Mouse (Mus musculus): ENCODE measurements around the gene Myo10. TPM values are rescaled to one million over a fixed set of nuclear protein-coding genes. Genes with fewer than 3 reads are reported as not detected.

The Myo10 gene
- polyA plus RNA-seq, 1 experiment, result 8.2 TPM

DNA sequence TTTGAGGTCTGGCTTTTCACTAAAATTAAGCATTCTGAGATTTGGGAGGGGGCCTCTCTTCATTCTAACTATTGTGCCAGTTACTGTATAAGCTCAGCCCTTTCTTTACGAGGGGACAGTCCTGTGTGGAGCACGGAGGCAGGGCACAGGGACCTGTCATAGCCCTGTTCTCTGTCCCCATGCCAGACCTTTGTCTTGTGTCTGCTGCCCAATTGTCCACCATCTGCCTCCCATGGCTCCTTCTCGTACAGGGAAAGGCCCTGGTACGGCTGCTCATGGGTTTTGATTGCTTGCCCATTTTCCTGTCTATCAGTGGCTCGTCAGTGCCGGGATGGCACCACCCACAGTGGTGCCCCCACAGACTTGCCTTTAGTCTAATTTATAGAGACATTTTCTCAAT, 74.3 kb downstream of the Myo10 start:
- no peaks in the 10 kb centered on the region for H3K9me3 ChIP-seq
- peaks cover 36% of the 10 kb centered on the region for H3K36me3 ChIP-seq (replicated peaks; ENCODE audit: low read length)
- H3K27me3 ChIP-seq (replicated peaks), result no peaks in the 10 kb centered on the region
- TF ChIP-seq GATA1 (IDR thresholded peaks at IDR 0.05; ENCODE audit: borderline replicate concordance, low read length) (no peak), FLI1 (IDR thresholded peaks at IDR 0.05; ENCODE audit: low read length) (no peak)
- no peak overlapping the region for H3K4me3 ChIP-seq (replicated peaks)
- H3K4me1 ChIP-seq, result peaks cover 46% of the 10 kb centered on the region

DNA sequence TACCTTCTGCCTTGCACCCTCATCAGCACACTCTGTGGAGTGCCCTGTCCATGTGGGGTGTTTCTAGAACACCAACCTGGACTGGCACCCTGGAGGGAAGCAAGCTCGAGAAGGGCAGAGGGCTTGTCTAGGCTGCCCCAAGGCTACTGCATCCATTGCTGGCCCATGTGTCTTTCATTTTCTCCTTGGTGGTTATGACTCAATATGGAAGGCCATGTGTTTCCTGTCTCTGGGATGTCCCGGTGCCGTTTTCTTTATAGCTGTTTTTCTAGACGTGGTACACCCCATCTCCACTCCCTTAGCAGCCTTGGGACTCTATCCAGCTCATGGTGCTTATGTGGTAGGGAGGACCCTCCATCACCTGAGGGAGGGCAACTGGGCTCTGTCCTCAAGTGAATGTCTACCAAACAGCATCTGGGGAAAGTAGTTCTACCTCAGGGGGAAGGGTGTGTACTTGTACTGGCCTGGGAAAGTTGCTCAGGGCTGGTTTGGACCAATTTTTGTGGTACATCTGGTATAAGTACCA, 76.8 kb downstream of the Myo10 start:
- H3K4me3 ChIP-seq (replicated peaks), result peak overlapping the region; percentile 38
- H3K4me1 ChIP-seq, result peaks cover 33% of the 10 kb centered on the region
- no peaks in the 10 kb centered on the region for H3K27me3 ChIP-seq (replicated peaks)
- TF ChIP-seq FLI1 (IDR thresholded peaks at IDR 0.05; ENCODE audit: low read length), result no peak
- TF ChIP-seq GATA1 (IDR thresholded peaks at IDR 0.05; ENCODE audit: borderline replicate concordance, low read length), result no peak
- H3K36me3 ChIP-seq (replicated peaks; ENCODE audit: low read length), result peaks cover 38% of the 10 kb centered on the region
- no peaks in the 10 kb centered on the region; the same call in 1 of the 2 replicates for H3K9me3 ChIP-seq

DNA sequence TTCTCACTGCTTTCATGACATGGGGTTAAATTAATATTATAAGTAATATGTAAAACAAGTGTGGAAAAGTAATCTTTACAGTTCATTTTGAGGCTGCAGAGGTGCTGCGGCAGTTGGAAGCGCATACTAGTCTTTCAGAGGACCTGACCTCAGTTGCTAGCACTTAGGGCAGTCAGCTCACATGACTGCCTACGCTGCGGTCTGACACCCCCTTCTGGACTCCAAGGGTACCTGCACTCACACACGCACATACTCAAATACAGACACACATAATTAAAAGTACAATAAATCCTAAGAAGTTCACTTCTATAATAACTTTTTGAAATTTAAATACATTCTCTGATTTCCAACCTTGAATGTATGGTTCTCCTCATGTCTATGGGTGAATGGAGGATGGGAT, 80.3 kb downstream of the Myo10 start:
- no peaks in the 10 kb centered on the region; the same call in 1 of the 2 replicates for H3K9me3 ChIP-seq
- peaks cover 65% of the 10 kb centered on the region for H3K36me3 ChIP-seq (replicated peaks; ENCODE audit: low read length)
- H3K27me3 ChIP-seq (replicated peaks), result no peaks in the 10 kb centered on the region
- TF ChIP-seq FLI1 (IDR thresholded peaks at IDR 0.05; ENCODE audit: low read length), result no peak
- no peak overlapping the region for H3K4me3 ChIP-seq (replicated peaks)
- H3K4me1 ChIP-seq, result peaks cover 31% of the 10 kb centered on the region

DNA sequence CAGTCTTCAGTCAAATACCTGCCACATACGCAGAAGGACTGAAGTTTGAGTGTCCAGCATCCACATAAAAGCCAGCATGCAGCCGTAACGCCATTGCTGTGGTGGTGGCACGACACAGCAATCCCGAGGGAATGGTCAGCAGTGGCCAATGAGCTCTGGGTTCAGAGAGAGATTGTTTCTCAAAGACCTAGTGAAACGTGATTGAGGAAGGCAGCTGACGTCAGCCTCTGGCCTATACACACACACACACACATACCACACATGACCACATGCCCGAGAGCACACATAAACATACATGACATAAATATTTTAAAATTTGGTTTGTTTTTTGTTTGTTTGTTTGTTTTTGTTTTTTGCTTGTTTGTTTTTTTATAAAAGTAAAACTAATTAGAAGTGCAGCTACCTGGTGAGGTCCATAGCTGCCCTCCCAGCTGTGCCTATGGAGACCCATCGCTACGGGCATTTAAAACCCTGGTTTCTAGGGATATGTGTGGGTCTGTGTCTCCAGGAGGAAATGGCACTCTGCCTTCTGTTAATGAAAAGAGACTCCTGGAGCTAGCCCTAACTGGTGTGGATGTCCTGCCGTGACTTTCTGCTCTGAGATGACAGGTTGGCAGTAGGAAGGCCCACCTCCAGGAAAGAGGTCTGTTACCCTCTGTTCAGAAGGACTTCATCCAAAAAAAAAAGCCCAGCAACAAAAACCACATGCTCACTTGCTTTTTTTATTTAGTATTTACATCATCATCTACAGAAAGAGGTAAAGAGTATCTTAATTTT, 82.7 kb downstream of the Myo10 start:
- no peak for TF ChIP-seq FLI1 (IDR thresholded peaks at IDR 0.05; ENCODE audit: low read length)
- TF ChIP-seq GATA1 (IDR thresholded peaks at IDR 0.05; ENCODE audit: borderline replicate concordance, low read length), result no peak
- Histone ChIP-seq H3K4me3 (replicated peaks) (no peak overlapping the region), H3K9me3 (no peaks in the 10 kb centered on the region; the same call in 1 of the 2 replicates), H3K27me3 (replicated peaks) (no peaks in the 10 kb centered on the region), H3K4me1 (peaks cover 23% of the 10 kb centered on the region), H3K36me3 (replicated peaks; ENCODE audit: low read length) (peaks cover 86% of the 10 kb centered on the region)

DNA sequence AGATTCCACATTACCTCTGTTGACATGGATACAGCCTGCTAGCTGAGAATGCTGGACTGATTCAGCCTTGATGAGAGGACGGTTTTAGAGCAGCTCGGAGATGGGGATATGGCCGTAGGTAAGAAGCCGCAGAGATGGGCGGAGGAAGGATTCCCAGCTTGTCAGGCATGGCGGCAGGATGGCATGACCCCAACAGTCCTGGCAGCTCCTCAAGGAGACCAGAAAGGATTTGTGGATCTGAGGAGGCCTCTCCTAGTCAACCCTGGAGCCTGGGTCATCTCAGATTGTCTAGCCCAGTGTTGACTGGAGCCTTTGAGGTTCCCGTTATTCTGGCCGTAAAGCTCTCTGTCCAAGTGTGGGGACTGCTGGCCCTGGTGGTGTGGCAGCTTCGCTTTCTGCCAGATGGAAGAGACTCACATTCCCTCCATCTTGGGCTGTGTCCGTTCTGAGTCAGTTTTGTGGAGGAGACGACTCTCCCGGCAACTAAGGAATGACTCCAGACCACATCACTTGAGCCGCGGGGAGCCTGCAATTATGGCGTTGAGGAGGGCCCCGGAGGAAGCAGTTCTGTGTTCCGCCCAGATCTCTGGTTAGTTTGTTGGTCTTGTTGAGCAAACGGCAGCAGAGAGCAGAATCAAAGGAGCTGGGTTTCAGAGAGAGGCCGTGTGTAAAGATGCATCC, 84.7 kb downstream of the Myo10 start:
- peaks cover 78% of the 10 kb centered on the region for H3K36me3 ChIP-seq (replicated peaks; ENCODE audit: low read length)
- no peak overlapping the region for H3K4me3 ChIP-seq (replicated peaks)
- no peaks in the 10 kb centered on the region; the same call in 1 of the 2 replicates for H3K9me3 ChIP-seq
- TF ChIP-seq FLI1 (IDR thresholded peaks at IDR 0.05; ENCODE audit: low read length), result no peak
- no peak for TF ChIP-seq GATA1 (IDR thresholded peaks at IDR 0.05; ENCODE audit: borderline replicate concordance, low read length)
- H3K27me3 ChIP-seq (replicated peaks), result no peaks in the 10 kb centered on the region
- H3K4me1 ChIP-seq, result peaks cover 29% of the 10 kb centered on the region

DNA sequence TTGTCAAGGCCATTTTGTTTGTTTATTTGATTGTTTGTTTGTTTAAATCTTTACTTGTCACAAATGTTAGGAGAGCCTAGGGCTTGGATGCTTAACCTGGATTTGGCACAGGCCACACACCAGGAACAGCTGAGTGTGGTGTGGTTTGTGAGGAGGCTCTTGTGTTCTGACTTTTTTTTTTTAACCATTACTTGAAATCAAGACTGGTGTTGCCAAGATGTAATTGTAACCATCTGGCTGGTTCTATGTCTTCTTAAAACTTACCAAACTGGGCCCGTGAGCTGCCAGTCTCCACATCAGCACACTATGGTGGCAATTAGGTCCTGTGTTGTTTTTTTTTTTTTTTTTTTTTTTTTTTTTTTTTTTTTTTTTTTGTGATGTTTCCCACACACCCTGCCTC, 85.6 kb downstream of the Myo10 start:
- no peak overlapping the region for H3K4me3 ChIP-seq (replicated peaks)
- H3K9me3 ChIP-seq, result no peaks in the 10 kb centered on the region
- H3K4me1 ChIP-seq, result peaks cover 34% of the 10 kb centered on the region
- no peaks in the 10 kb centered on the region for H3K27me3 ChIP-seq (replicated peaks)
- no peak for TF ChIP-seq GATA1 (IDR thresholded peaks at IDR 0.05; ENCODE audit: borderline replicate concordance, low read length)
- TF ChIP-seq FLI1 (IDR thresholded peaks at IDR 0.05; ENCODE audit: low read length), result no peak
- peaks cover 73% of the 10 kb centered on the region for H3K36me3 ChIP-seq (replicated peaks; ENCODE audit: low read length)

DNA sequence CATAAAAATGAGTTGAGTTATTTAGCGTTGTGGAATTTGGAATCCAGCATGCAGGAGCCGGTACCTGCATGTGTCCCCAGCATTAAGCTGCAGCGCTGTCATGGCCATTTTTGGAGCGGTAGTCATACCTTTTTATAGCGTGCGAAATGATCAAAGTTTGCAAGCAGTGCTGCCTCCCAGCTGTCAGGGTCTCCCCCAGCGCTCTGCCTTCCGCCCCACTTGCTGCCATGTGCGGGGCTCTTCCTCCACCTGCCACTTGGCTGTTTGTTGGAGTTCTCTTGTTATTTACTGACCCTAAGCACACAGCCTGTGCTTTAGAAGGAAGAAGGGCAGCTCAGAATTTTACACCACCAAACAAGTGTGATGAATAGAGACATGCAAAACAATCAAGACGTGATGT, 88.6 kb downstream of the Myo10 start:
- Histone ChIP-seq H3K36me3 (replicated peaks; ENCODE audit: low read length) (peaks cover 74% of the 10 kb centered on the region), H3K4me1 (peaks cover 44% of the 10 kb centered on the region), H3K4me3 (replicated peaks) (no peak overlapping the region), H3K9me3 (no peaks in the 10 kb centered on the region), H3K27me3 (replicated peaks) (no peaks in the 10 kb centered on the region)
- TF ChIP-seq GATA1 (IDR thresholded peaks at IDR 0.05; ENCODE audit: borderline replicate concordance, low read length) (no peak), FLI1 (IDR thresholded peaks at IDR 0.05; ENCODE audit: low read length) (no peak)

DNA sequence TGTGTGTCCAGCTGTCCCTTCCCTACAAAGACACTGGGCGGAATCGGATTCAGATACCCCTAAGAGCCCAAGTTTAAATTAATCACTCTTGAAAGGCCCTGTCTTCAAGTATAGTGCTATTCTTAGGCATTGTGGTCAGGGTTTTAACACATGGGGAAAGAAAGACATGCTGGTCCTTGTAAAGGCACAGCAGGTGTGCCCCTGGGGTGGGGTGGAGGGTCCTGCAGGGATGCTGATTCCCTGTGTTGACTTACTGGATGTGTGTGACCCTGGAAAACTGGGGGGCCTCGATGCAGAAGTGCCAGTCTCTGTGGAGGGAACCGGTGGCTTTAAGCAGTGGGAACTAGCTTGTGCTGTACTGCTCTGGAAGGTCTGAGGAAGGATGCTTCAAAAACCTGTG, 90.6 kb downstream of the Myo10 start:
- Histone ChIP-seq H3K4me3 (replicated peaks) (no peak overlapping the region), H3K9me3 (no peaks in the 10 kb centered on the region), H3K4me1 (peaks cover 31% of the 10 kb centered on the region), H3K36me3 (replicated peaks; ENCODE audit: low read length) (peaks cover 67% of the 10 kb centered on the region), H3K27me3 (replicated peaks) (no peaks in the 10 kb centered on the region)
- no peak for TF ChIP-seq FLI1 (IDR thresholded peaks at IDR 0.05; ENCODE audit: low read length)
- TF ChIP-seq GATA1 (IDR thresholded peaks at IDR 0.05; ENCODE audit: borderline replicate concordance, low read length), result no peak

DNA sequence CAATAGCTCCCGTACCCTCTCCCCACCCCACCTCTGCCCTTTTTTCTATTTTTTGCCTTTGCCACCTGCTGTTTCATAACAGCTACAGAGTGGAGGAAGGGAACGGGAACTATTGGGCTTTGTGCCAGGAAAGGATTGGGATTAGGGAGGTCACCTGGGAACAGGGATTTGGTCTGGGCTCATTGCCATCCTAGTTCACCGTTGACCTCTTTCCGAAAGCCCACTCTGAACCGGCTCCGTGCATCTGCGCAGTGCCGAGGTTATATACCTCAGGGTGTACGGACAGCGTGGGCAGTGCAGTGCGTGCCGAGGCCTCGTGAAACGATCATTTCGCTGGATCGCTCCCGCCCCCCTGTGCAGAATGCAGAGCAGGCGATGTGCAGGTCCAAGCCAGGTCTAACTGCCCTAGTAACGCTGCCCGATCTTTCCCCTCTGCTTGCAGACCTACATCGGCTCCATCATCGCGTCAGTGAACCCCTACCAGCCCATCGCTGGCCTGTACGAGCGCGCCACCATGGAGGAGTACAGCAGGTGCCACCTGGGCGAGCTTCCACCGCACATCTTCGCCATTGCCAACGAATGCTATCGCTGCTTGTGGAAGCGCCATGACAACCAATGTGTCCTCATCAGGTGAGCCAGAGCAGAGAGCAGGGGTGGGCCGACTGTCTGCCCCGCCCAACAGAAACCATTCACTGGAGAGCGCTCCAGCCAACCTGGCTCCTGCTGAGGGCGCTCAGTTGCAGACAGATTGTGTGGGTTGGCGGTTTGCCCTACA, 91.4 kb downstream of the Myo10 start:
- TF ChIP-seq FLI1 (IDR thresholded peaks at IDR 0.05; ENCODE audit: low read length), result no peak
- no peak for TF ChIP-seq GATA1 (IDR thresholded peaks at IDR 0.05; ENCODE audit: borderline replicate concordance, low read length)
- peak overlapping the region; percentile 50 for H3K4me3 ChIP-seq (replicated peaks)

More for the DNA sequence above, 91.4 kb downstream of the Myo10 start:
- Histone ChIP-seq H3K4me1 (peaks cover 29% of the 10 kb centered on the region), H3K9me3 (no peaks in the 10 kb centered on the region), H3K27me3 (replicated peaks) (no peaks in the 10 kb centered on the region), H3K36me3 (replicated peaks; ENCODE audit: low read length) (peaks cover 63% of the 10 kb centered on the region)
